9 mouse cellular contexts compared by ENCODE assay signal in the genomic region with DNA sequence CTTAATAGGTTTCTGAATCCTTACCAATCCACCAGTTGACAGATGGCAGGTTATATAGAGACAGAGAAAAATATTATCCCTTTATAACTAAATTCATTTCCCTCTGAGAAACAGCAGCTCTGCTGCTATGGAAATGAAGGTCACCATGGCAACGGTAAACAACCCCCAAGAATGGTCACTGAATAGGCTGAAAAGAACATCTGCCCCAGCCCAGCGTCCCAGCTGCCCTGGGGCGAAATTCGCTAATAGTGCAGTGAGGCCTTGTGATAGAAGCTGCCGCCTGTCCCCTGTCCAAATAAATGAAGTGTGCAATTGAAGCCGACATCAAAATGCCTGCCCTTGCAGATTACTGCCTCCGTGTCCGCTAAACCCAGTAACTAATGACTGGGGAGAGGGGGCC.
DNase-seq lines count a peak whose midpoint lies in the region; ATAC-seq lines count a peak whose summit lies in the region.
"Had no signal": no experiment of that assay in that cellular context is flagged by ENCODE, and none has a peak within 500 bp of the region (broad histone marks: within the 10 kb centered on the region; RNA-seq: fewer than 3 reads in every experiment).

No protein-coding gene starts in this region.

- no peak overlapping the region for H3K4me2 ChIP-seq in embryonic facial prominence, embryonic 14.5 days (ENCODE audit: low read depth, low read length)
- H3K4me2 ChIP-seq in kidney, embryonic 15.5 days, result no peak overlapping the region

- H3K9ac ChIP-seq in embryonic facial prominence, embryonic 14.5 days (ENCODE audit: low read depth, low read length), result no peak overlapping the region
- H3K9ac ChIP-seq in kidney, embryonic 15.5 days, result no peak overlapping the region

- H3K27me3 ChIP-seq in embryonic facial prominence, embryonic 14.5 days (replicated peaks; ENCODE audit: control insufficient read depth, insufficient read depth, low read length), result no peaks in the 10 kb centered on the region
- H3K27me3 ChIP-seq in kidney, embryonic 15.5 days, result no peaks in the 10 kb centered on the region

- no peaks in the 10 kb centered on the region for H3K9me3 ChIP-seq in embryonic facial prominence, embryonic 14.5 days (ENCODE audit: control insufficient read depth, low read length)
- no peaks in the 10 kb centered on the region for H3K9me3 ChIP-seq in kidney, embryonic 15.5 days (replicated peaks)

- WGBS in embryonic facial prominence, embryonic 14.5 days, result 29% methylated on average over 8 of the region's 8 CpGs
- 45% methylated on average over 8 of the region's 8 CpGs for WGBS in kidney, embryonic 15.5 days

- DNase-seq in gastrocnemius, adult 18-20 months (ENCODE audit: low spot score), result peak; percentile 28
- no peak for DNase-seq in gastrocnemius, postnatal 36 days
- peak; percentile 88 for DNase-seq in embryonic facial prominence, embryonic 14.5 days (ENCODE audit: low spot score)
- DNase-seq in layer of hippocampus, postnatal 14 days (ENCODE audit: low spot score in 2 of 2), result peak; percentile 45 to 76
- peak; percentile 58 for DNase-seq in retina, adult 2 months (ENCODE audit: low read depth, low spot score)
- DNase-seq: cerebellum, adult 11 months had no signal

- H3K36me3 ChIP-seq in embryonic facial prominence, embryonic 14.5 days (ENCODE audit: control insufficient read depth, insufficient read depth, low read length), result no peaks in the 10 kb centered on the region
- H3K36me3 ChIP-seq in kidney, embryonic 15.5 days, result no peaks in the 10 kb centered on the region

- H3K4me3 ChIP-seq in embryonic facial prominence, embryonic 14.5 days (ENCODE audit: low read depth, low read length), result no peak overlapping the region
- no peak overlapping the region for H3K4me3 ChIP-seq in kidney, embryonic 15.5 days (replicated peaks)

- peaks cover 29% of the 10 kb centered on the region for H3K4me1 ChIP-seq in embryonic facial prominence, embryonic 14.5 days (ENCODE audit: control insufficient read depth, insufficient read depth, low read length)
- peaks cover 24% of the 10 kb centered on the region for H3K4me1 ChIP-seq in kidney, embryonic 15.5 days

- intact Hi-C loops in gastrocnemius, postnatal 36 days (cut with DNase I), result no loop called here

- peak; percentile 46; the same call in 1 of the 2 replicates for ATAC-seq in embryonic facial prominence, embryonic 14.5 days (ENCODE audit: low read depth)
- no peak for ATAC-seq in megakaryocyte, adult 5-6 weeks (ENCODE audit: poor library complexity, severe bottlenecking)
- no peak for ATAC-seq in kidney, embryonic 15.5 days (replicated peaks; ENCODE audit: low FRiP score)
- ATAC-seq in CD4-positive, CD25-positive, alpha-beta regulatory T cell, adult 4 months, result no peak

- no peak overlapping the region for H3K27ac ChIP-seq in embryonic facial prominence, embryonic 14.5 days (replicated peaks; ENCODE audit: low read depth, low read length)
- no peak overlapping the region for H3K27ac ChIP-seq in kidney, embryonic 15.5 days

Comparison
In these comparisons a context has a peak if more than half of its experiments do, and no peak if none do; other contexts are left out.
1. DNase-seq: peak in gastrocnemius, adult 18-20 months (single experiment), embryonic facial prominence, embryonic 14.5 days (single experiment), layer of hippocampus, postnatal 14 days (2 of 2) and retina, adult 2 months (single experiment); none in gastrocnemius, postnatal 36 days (0 of 2).